Mouse (Mus musculus): ENCODE measurements around the gene Lasp1.
"Not testable (repeated sequence)": the region's sequence is repeated elsewhere in the genome, so short reads cannot be mapped to it uniquely, and the experiment has no call there.

The Lasp1 gene

GRCm38 (mm10) chr11:97829365-97829764 lies 30.6 kb downstream of the Lasp1 start:
- DNase-seq (ENCODE audit: low spot score in 2 of 2) = no peak

- DNase-seq (ENCODE audit: low spot score in 2 of 2) = no peak
Measured at GRCm38 (mm10) chr11:97829913-97830476, 31.2 kb downstream of the Lasp1 start.

DNA sequence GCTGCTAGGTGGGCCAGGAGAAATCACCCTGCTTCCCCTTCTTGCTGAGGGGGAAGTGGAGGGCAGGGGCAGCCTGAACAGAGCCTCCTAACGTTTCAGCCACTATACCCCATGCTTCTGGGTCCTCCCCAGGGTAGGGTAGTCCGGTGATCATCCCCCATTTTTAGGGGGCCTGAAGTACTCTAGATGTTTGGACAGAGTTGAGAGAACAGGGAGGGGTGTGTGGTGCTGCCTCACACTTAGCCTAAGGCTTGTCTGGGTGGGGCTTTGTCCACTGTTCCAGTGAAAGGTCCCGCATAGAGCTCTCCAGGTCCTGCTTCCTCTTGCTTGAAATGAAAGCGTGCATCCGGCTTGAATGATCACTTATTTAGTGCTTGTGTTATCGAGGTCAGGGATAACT lies 31.7 kb downstream of the Lasp1 start:
- DNase-seq (ENCODE audit: low spot score in 2 of 2) = no peak

- DNase-seq (ENCODE audit: low spot score in 2 of 2) = no peak
Measured at GRCm38 (mm10) chr11:97832001-97832400, 33.2 kb downstream of the Lasp1 start.

- DNase-seq (ENCODE audit: low spot score in 2 of 2) = no peak
Measured at GRCm38 (mm10) chr11:97833352-97833751, 34.6 kb downstream of the Lasp1 start.

GRCm38 (mm10) chr11:97836541-97836940 lies 37.7 kb downstream of the Lasp1 start:
- no peak for DNase-seq (ENCODE audit: low spot score in 2 of 2)

- not testable (repeated sequence) for DNase-seq (ENCODE audit: low spot score in 2 of 2)
Measured at GRCm38 (mm10) chr11:97837051-97837450, 38.3 kb downstream of the Lasp1 start.

- DNase-seq (ENCODE audit: low spot score in 2 of 2) = no peak
Measured at GRCm38 (mm10) chr11:97837641-97838149, 38.9 kb downstream of the Lasp1 start.

GRCm38 (mm10) chr11:97838779-97839440 lies 40.1 kb downstream of the Lasp1 start:
- DNase-seq (ENCODE audit: low spot score in 2 of 2) = no peak

DNA sequence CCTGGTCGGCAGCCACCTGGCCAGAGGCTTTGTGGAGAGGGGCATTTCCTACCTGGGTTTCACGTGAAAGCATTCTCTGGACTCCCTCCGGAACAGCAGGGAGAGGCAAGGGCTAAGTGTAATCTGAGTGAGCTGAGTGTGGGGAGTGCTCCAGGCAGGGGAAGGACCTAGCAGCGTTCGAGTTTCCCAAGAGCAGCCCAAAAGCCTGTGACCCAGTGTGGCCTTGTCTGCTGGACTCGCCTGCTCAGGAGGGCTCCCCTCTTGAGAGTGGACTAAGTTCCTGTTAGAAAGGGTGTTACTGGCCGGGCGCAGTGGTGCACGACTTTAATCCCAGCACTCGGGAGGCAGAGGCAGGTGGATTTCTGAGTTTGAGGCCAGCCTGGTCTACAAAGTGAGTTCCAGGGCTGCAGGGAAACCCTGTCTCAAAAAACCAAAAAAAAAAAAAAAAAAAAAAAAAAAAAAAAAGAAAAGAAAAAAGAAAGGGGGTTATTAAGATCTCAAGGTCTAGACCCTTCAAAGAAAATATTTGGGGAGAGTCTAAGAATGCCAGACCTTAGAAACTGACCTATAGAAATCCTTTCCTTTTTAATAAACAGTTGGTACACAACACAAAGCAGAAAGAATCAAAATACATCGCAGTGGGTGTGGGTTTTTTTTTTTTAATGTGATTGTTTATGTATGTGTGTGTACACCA lies 40.8 kb downstream of the Lasp1 start:
- no peak for DNase-seq (ENCODE audit: low spot score in 2 of 2)

GRCm38 (mm10) chr11:97840135-97840490 lies 41.3 kb downstream of the Lasp1 start:
- DNase-seq (ENCODE audit: low spot score in 2 of 2) = no peak

DNA sequence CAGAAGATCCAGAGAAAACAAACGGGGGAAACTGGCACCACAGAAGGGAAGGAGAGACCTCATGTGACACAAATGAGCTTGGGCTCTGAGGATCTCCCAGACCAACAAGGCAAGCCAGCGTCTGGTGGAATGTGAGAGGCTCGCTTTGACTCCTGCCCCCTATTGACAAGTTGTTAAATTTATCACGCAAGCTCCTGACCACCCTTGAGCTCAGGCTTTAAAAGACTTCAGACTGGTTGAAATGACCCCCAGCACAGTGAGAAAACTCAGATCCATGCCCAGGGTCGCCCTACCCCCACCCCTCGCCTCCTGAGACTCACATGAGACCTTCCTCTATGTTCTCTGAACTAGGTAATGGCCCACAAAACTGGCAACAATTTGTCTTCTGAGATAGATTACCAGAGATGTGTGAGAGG lies 41.7 kb downstream of the Lasp1 start, which contains the start of gene B230217C12Rik:
Gene B230217C12Rik, plus strand, starts transcription at position 242 of the 416 bp plus-strand sequence.
- DNase-seq (ENCODE audit: low spot score in 2 of 2) = no peak

GRCm38 (mm10) chr11:97840991-97841661 lies 42.3 kb downstream of the Lasp1 start:
- DNase-seq (ENCODE audit: low spot score in 2 of 2) = peak in 1 of 2 experiments; percentile 62

DNA sequence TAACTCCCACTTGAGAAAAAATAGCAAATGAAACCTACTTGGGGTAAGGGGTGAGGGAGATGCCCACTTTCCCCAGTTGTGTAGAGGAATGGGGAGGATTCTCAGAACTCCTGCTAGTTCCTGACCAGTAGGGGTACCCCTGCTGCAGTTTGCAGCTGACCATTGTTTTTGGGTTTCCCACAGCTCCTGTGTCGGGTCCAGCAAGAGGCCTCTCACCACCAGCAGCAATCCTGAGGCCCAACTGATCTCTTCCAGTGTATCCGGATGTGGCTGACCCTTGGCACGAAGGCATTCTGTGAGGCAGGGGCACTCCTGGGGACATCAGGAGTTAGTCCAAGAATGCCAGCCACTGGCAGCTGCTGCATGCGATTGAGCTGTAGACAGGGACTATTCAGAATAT lies 43.2 kb downstream of the Lasp1 start:
- no peak for DNase-seq (ENCODE audit: low spot score in 2 of 2)

- DNase-seq (ENCODE audit: low spot score in 2 of 2) = no peak
Measured at GRCm38 (mm10) chr11:97850367-97850766, 51.6 kb downstream of the Lasp1 start.

DNA sequence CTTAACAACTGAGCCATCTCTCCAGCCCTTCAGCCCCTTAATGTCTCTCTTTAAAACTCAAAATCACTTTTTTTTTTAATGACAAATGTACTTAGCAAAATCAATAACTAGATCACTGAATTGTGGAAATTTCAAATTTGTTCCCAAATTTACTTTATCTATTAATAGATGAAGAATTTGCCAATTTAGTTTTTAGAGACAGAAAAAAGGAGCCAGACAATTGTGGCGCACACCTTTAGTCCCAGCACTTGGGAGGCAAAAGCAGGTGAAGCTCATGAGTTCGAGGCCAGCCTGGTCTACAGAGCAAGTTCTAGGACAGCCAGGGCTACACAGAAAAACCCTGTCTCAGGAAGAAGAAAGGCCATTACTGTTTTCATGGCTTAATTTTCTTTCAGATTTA lies 52.8 kb downstream of the Lasp1 start:
- DNase-seq (ENCODE audit: low spot score in 2 of 2) = no peak

DNA sequence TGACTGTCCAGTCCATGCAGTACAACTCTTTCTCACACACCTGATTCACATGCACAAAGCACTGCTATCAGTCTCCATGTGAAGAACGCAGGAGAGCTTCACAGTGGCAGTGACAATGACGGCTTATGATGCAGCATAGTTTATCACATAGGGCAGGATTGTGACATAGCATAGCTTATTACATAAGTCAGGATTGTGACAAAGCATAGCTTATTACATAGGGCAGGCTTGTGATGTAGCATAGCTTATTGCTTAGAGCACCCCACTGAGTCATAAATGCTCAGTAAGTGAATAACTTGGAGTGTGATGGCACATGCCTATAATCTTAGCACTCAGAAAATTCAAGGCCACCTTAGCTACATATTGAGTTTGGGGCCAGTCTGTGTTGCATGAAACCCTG lies 56.7 kb downstream of the Lasp1 start:
- DNase-seq (ENCODE audit: low spot score in 2 of 2) = no peak

GRCm38 (mm10) chr11:97862148-97862547 lies 63.3 kb downstream of the Lasp1 start:
- no peak for DNase-seq (ENCODE audit: low spot score in 2 of 2)

- DNase-seq (ENCODE audit: low spot score in 2 of 2) = no peak
Measured at GRCm38 (mm10) chr11:97865421-97865820, 66.6 kb downstream of the Lasp1 start.

DNA sequence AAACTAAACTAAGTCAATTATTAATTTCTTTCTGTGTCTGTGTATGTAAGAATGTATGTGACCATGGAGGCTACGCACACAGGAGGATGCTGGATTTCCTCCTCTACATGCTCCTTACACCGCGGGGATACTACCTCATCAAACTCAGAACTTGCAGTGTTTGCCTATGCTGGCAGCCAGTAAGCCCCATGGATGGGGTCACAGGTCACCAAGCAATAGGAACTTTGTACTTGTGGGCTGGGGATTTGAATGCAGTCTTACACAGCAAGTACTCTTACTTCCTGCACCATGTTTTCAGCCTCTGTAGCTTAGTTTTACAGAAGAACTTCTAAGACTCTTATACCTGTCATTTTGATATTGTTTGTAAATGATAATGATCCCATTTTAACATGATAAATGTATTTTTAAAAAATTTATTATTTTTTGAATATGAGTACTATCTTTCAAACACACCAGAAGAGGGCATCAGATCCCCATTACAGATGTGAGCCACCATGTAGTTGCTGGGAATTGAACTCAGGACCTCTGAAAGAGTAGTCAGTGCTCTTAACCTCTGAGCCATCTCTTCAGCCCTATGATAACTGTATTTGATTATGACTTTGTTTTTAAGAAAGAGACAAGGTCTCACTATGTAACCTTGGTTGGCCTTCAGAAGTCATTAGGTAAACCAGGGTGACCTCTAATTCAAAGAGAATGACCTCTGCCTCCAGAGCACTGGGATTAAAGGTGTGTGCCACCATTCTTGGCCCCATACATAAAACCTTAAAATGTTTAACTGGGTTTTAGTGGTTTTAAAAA lies 67.5 kb downstream of the Lasp1 start:
- DNase-seq (ENCODE audit: low spot score in 2 of 2) = no peak

DNA sequence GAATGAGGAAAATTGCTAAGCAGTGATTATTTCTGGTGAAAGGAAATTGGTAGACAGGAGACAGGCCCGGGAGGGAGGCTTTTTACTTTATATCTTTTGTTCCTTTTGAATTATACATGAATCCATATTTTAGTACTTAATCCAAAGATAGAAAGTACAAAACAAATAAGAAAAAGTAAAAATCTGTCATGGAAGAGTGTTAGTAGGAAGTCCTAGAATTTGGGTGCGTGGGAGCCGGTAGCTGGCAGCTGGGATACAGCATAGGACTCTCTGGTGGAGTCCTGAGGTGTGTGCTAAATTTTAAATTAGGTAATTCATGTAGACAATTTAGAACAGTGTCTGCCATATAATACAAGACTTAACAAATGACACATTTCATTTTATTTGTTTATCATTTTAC lies 68.8 kb downstream of the Lasp1 start:
- DNase-seq (ENCODE audit: low spot score in 2 of 2) = no peak

Measured in urinary bladder, adult 18-20 months (tissue).